Mouse (Mus musculus): ENCODE measurements at regions not wholly inside any gene's neighbourhood (a gene's known extent, or its start where the extent isn't known, plus 50 kb on each side); places are given as distances from the start of the nearest gene placed in this dataset.

- no peak for TF ChIP-seq CTCF (IDR thresholded peaks at IDR 0.05; ENCODE audit: insufficient read depth, low read depth, low read length)
- no peak for TF ChIP-seq POLR2A (IDR thresholded peaks at IDR 0.05; ENCODE audit: insufficient read depth, low read depth, low read length)
Measured at GRCm38 (mm10) chr19:15791264-15791913, 155.7 kb downstream of the Psat1 start.
